Mouse (Mus musculus) spleen, postnatal 4 days (tissue): ENCODE measurements at regions not wholly inside any gene's neighbourhood (a gene's known extent, or its start where the extent isn't known, plus 50 kb on each side); places are given as distances from the start of the nearest gene placed in this dataset.

Experiments
- DNase-seq, 2 experiments: peaks; one replicate each; pipeline ENCODE4 v3.0.0; 2022; ENCODE audit warnings: low spot score in 2 of 2

DNA sequence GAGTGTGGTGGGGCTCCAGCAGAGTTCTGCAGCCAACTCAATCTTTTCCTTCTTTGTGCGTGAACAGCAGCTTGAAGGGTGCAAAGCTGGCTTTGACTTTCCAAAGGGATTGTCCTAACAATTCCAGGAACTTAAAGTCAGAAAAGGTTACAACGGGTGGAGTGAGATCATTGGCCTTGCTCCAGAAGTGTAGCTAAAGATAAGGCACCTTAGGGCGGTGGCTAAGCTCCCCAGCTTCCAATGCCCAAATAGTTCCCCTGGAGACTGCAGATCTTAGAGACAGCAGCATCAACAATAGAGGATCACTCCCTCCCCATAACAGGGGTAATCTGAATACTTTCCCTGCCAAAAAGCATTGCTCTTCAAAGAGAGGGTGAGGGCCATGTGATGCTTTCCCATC, 62.3 kb upstream of the Cd93 start:
- no peak for DNase-seq

DNA sequence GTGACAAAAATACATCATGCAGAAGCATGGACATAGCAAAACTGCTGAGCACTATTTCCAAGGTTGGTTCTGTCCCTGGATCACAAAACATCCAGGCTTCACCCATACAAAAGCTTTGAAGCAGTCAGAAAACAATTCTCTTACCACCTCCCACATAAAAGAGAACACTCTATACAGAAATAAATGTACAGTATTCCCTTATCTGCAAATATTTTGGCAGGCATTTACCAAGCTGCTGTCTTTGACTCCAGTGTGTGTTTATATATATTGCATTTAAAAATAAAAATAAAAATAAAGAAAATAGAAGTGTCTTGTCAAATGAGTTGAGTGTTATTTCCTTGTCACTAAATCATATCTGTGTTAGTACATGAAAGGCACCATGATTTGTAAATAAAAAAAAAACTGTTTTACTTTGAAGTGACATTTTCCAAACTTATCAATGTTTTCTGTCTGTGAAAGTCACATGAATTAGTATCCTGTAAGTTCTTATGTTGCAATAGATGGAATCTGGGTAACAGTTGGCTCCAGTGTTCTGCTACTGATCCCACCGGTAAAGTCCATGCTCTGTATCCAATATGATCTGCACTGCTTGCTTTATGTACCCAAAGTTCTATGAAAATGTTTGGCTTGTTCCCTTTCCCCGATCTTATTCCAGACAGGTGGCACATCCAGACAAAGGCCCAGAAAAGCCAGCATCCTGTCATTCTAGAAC, 59.9 kb upstream of the Cd93 start:
- no peak for DNase-seq

DNA sequence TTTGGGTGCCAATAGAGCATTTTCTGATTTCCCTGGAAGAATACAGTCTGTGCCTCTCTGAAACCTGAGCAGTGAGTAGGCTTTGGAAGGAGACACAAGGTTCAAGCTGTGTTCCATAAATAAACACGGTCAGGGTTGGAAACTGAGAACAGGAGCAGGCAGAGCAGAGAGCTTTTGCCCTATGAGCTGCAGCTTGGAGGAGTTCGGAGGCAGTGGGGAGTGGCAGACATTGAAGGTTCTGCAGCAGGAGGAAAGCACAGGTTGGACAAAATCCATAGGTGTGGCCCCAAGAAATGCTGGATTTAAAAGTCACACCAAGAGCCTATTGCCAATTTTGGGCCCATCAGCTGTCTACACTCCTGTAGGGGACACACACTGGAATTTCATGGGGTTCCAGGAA, 59.0 kb upstream of the Cd93 start:
- no peak for DNase-seq

DNA sequence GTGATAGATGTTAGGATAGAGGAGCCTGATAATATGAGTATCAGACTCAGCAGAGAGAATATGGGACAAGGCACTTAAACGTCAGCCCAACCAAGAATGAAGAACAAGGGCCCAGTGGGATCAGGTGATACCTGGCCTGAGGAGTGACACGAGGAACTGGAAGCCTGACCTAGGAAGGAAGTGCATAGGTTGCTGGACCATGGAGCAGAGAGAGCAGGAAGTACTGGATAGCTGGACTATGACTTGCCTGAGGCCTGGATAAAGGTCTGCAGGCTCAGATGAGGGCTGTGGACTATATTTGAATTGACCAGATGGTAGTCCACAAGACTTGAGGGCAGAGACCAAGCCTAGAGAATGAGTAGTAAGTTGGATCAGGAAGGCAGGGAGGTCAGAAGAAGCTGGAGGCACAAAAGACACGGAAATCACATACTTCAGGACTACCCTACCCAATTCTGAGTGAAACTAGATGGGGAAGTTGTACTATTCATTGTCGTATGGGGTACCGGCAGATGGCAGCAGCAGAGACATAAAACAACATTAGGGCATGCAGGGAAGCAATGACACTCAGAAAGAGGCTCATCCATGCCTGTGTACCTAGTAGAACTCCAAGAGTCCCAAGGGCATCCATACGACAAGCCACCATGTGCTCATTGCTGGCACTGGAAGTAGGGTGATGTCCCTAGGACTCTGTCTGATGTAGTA, 57.0 kb upstream of the Cd93 start:
- no peak for DNase-seq

DNA sequence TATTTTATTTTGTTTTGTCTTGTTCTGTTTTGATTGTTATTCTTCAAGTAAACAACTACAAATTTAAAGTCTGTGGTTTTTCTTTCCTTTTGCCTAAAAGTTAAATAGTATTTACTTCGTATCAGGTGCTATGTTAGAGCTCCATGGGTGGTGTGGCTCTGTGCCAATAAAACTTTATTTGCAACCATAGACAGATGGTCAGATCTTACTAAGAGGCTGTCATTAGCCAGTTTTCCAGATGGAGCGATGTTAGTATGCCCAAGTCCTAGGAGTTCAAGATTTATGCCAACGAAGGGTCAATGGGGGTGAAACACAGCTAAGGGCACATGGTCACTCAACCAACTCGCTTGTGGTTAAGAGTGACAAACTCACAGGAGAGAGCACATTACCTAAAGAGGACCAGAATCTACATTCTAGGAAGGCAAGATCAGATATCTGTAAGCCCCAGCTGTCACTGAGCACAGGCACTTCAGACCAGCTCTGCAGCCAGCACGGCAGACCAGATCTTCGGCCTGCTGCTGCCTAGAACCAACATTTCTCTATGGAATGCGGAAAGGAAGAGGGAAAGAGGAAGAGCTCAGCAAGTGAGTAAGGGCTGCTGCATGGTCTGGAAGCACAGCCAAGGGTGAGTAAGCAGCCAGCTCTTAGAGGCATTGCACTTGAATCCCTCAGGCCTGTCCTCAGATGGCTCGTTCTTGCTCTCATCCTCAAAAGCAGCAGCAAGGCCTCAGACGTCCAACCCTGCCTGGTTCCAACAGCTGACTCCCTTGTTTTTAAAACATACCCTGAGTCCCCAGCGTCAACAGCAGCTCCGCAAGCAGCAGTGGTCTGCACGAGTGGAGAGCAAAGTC, 54.3 kb upstream of the Cd93 start:
- DNase-seq = no peak

DNA sequence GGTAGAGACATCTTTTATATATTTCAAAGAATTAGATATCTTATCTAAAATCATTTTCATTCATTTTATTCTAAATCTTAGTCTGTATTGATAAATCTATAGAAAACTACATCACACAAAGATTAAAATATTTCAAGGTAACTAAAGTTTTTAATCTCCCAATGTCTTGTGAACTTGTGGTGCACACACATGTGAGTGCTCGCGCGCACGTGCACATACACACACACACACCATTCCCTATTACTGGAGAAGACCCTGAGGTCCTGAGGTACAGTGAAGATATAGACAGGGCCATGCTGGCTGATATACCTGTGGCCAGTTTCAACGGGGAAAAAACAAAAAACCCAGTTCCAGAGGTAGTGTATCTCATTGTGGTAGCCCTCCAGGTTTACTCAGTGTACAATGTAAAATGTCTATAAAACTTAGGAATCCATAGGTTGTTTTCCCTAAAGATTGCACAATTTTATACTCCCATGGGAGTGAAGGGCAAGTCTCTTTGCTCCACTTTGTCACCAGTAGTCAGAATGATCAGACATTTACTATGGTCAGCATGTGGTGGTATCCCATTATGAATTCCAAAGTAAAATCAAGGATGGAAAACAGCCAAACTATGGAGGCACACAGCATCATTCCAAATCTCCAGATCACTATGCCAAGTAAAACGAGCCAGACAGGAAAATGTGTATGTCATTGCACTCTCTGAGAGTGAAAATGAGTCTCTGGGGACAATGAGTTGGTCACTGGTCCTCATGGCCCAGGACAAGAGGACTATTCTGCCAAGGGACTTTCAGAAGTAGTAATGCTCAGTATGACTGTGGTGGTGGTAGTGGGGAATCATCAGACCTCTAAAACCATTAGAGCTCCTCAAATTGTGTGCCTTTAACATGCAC, 53.0 kb upstream of the Cd93 start:
- no peak for DNase-seq

DNA sequence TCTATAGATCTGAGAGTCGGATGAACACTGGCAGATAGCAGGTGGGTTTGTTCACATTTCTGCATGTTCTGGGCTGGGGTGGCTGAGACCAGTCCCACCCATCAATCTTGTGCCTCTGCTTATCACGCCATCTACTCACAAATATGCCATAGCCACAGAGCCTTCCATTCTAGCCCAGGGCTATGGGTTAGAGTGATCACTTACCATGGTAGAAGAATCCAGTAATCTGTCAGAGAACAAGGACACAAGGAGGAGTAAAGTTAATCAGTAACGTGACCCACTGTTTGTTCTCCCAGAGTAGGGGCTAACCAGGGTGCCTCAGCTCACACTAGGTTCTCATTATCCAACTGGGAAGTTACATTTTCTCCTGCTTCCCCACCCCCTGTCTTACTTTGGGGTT, 52.1 kb upstream of the Cd93 start:
- no peak for DNase-seq

DNA sequence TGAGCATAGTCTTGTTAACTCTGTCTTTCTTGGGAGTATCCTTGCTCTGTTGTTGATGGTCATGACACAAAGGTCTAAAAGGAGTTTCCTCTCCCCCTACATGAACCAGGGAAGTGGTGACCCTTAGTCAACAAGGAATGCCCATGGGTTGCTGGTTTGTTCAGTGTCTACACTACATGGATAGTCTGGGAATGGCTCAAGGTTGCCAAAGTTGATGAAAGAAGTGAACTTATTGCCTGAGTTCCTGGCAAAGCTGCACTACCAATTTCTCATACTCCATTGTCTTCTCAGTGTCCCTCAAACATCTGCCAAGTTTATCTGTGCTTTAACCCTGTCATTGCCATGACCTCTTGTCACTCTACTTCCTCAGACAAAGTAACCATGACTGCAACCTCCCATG, 49.9 kb upstream of the Cd93 start:
- no peak for DNase-seq
